Mouse (Mus musculus): Measurements from ENCODE around the gene Pycr2. TPM values are rescaled to one million over a fixed set of nuclear protein-coding genes. Genes with fewer than 3 reads are reported as not detected.

The Pycr2 gene
- total RNA-seq, 2 experiments from 2014 or later, result 12.4 to 14.1 TPM

DNA sequence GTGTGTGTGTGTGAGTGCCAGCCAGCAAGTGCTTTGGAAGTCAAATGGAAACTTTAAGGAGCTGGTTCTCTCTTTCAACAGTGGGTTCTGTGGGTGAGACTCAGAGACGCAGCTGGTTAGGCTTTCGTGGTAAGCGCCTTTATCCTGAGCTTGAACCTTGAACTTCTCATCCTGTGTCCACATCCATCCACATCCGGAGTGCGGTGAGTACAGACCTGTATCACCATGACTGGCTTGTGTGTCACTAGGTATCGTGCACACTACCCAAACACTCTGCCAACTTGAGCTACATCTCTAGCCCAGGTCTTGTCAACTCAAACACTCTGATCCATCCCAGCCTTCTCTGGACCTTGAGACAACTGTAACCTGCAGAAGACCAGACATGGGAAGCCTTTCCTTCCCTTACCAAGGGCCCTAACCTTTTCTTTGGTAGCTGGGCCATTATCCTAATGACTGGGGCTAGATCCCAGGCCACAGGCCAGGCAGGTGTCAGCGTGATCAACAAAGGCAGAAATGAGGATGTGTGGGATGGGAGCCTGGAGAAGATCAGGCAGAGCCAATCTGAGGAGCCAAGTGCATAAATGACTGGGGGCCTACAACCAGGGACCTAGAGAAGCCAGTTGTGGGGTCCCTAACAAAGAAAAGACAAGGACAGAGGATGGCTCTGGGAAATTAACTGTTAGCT is 36.8 kb downstream of the Pycr2 start:
- no peak for DNase-seq

DNA sequence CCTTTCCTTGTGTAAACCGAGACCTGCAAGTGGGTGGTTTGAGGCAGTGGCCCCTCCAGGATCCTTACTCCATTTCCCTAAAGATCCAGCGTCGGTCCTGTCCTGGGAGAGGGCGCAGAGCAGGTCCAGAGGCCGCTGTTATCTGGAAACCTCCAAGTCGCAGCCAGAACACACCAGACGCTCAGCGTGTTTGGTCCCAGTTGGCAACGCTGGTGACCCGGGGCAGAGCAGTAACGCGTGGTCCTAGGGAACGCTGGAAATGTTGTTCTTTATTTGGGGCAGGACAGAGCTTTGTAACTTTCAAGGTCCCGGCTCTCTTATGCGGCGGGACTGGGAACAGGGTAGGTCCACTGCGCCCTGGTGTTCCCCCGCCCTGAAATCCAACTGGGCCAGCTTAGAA is 37.6 kb downstream of the Pycr2 start:
- no peak for DNase-seq

DNA sequence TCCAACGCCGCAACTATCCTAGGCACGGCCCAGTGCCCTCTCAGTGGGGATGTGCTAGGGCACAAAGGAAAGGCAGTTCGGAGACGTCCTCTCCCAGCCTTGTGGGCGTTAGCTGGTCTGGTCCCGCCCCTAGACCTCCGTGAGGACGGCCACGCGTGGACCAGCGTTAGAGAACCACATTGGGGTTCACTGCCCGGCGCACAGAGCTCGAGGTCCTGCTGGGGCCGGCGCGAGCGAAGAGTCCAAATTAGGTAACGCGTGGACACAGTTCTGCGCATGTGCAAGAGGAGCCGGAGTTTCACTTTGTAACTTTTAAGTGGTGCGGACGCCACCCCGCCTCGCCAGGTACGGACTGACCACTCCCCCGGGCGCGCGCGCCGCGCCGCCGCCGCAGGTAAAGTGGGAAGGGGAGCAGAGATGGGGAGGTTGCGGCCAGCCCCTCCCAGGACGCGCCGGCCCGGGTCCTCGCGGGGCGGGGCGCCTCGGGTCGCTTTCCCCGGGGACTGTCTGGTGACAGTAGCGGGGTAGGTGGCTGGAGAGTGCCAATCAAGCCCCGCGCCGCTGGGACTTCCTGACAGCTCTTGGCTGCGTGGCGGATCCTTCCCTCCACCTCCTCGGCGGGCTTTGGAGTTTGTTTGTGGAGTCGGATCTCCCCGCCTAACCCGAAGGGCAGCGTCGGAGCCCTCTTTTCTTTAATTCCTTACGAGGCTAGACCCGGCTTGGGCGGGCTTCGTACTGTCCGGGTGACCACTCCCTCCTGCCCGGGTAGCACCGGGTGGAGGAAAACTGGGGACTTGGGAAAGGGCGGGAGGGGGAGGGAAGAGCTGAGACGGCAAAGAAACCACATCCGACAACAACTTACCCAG is 38.3 kb downstream of the Pycr2 start, which contains the start of gene Tmem63a:
Gene Tmem63a (plus strand): TSS at position 179 of the 866 bp plus-strand sequence.
- peak; percentile 69 for DNase-seq

DNA sequence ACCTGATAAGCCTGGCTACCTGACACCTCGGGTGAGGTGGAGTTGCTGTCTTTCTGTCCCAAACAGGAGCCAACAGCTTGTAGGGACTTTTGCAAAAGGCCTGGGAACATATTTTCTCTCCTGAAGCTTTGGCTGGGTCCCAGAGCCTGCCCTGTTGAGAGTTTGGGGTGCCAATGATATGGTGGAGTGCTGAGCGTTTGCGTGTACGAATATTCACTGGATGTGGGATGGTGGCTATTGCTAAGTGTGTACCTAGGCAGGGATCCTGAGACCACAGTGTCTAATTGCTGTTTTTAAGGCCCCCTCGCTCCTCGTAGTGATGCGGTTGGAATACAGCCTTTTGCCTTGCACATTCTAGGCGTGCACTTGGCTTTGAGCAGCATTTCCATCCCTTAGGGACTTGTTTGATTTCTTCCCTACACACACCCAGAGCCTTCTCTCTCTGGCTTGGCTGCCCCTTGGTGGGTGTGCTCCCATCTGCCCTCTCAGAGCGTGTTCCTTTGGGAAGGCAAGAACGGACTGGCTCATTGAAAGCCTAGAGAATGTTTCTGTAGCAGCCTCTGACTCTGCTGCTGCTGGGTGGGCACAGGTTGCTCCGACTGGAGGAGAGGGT is 39.0 kb downstream of the Pycr2 start:
- peak; percentile 46 for DNase-seq

DNA sequence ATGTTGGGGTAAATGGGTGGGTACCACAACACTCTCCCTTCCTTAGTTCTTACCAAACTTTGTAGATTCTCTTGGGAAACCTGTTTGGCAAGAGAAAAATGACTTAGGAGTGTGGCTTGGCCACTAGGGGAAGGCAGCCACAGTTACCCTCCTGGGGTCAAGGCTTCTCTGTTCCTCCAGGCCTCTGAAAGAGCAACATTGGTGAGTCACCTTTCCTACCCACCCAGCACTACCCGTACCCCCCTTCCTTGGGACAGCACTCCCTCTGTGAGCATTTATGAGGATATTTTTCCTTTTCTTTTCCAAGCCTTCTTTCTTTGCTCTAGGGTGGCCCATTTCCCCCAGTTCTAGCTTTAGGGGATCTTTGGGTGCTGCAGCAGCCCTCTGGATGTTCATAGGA is 39.8 kb downstream of the Pycr2 start:
- no peak for DNase-seq

DNA sequence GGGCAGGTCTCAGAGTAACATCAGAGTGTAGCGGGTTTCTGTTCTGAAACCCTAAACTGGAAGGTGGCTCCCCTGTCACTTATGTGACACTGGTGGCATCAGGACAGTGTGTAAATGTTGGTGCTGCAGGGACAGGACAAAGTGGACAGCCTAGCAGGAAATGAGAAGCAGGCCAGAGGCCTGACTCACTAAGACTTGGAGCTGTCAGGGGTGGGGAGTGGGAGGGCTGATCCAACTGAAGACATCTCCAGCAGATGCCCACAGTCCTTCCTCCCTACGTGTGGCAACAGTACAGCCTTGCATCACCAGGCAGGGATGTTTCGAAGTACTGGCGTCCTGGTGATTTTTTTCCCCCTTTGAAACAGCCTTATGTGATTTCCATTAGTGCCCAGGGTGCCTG is 40.5 kb downstream of the Pycr2 start:
- no peak for DNase-seq

DNA sequence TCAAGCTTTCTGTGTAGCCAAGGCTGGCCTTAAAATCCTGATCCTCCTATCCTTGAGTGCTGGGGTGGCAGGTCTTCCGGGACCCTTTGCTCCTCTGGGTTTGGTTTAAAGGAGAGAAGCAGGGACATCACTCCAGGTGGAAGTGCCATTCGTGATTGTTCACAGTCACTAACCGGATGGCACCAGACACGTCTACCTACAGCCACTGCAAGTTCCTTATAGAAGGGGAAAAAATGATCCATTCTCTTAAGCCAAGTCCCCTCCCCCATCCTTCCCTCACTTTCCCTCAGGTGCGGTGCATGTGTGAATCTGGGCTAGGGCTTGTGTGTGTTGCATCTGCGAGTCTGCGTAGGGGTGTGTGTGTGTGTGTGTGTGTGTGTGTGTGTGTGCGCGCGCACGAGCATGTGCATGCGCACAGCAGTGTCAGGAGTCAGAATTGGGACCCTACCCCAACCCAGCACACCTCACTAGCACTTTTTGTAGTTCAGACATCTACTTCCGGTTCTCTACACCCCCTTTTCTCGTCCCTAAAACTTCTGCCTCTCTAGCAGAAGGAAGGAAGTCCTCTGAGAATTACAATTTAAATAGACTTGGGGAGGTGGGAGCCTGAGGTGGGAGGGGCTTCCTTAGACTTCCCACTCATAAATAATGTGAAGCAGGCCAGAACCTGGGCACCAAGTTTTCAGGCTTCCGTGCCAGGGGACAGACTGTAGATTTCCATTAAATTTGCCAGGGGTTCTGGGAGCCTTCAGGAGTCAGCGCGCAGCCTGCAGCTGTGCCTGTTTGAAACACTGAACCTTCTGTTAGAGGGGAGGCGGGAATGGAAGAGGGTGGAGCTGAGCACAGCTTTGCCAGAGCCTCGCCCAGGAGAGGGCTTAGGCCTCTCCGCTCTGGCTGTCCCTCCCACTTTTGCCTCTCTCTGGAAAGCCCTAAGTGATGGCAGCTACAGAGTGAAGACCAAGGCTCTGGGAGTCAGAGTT is 41.2 kb downstream of the Pycr2 start:
- peak; percentile 72 for DNase-seq

DNA sequence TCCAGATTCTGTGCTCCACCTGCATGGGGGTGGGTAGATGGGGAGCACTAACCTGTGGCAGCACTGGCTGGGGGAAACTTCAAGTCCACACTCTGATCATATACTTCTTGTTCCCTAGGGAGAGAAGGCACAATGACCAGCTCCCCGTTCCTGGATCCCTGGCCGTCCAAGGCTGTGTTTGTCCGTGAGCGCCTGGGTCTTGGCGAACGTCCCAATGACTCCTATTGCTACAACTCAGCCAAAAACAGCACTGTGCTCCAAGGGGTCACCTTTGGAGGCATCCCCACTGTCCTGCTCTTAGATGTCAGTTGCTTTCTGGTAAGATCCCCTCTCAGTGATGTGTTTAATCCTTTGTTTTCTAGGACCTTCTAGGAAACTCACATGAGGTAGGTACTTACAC is 42.4 kb downstream of the Pycr2 start:
- no peak for DNase-seq

DNA sequence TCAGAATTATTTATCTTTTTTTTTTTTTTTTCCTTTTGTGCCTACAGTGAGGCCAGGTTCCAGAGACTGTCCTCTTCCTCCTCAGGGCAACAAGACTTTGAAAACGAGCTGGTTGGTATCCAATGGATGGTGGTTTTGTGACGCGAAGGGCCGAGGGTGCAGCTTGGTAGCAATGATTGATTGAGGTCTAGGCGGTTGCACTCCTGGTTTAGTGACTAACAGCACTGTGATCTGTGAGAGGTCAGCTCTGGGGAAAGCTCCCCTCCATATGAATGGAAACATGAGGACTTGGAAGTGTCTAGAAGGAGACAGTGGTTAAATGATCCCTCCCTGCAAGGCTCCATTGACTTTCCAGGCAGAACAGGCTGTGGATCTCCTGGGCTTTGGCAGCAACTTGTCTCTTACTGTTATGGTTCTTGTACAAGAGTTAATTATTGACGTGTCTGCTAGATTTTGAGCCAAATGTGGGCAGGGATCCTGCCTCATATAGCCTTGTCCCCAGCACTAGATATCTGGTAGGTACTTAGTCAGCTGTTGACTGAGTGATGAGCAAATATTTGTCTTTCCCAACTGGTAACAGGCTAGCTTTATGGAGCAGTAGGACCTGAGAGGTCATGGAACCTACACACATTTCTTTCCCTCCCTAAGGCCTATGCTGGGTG is 48.1 kb downstream of the Pycr2 start:
- DNase-seq, result no peak

DNA sequence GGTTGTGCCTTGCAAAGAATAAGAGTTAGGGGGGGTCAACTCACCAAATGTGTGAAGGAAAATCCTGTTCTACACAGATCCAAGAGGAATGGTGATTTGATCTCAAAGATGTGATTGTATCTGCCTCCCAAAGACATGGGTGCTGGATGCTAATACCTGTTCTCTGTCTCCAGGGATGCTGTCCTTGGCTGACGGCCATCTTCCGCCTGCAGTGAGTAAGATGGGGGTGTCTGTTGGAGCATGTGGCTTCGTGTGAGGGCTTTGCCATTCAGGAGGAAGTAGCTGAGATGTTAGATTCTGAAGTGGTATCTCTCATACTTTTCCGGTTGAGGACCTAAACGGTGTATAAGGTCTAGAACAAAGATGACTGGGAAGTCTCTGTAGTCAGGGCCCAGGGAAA is 48.7 kb downstream of the Pycr2 start:
- DNase-seq, result no peak

DNA sequence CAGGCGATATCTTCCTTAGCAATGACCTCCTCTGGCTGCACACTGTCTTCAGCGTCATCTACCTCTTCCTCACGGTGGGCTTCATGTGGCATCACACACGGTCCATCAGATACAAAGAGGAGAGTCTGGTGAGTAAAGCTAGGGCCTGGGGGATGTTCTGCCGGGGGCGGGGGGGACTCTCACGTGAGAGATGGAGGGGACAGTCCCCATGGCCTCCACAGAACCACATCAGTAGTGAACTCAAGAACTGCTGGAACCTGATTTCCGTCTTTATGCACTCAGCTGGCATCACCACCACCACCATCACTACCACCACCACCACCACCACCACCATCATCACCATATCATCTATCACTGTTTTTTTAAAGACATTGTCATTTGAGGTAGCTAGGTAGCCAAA is 52.3 kb downstream of the Pycr2 start:
- no peak for DNase-seq

DNA sequence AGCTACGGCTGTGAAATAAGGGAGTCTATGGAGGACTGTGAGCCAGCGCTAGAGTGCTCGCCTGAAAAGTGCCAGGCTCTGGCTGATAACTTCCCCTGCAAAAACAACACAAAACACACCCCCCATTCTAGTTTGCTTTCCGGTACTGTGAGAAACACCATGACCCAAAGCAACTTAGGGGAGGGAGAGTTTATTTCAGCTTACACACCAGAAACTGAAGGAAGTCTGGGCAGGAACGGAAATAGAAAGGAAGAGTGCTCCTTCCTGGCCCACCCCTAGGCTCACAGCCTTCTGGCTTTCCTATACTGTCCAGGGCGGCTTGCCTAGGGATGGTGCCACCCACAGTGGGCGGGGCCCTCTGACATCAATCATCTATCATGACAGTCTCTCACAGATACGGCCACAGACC is 52.9 kb downstream of the Pycr2 start:
- DNase-seq, result peak; percentile 25

Other genes with a start within 250 kb of the Pycr2 start
- gene Mixl1, start 207.3 kb upstream of the Pycr2 start, total RNA-seq (2021), result not detected
- gene Acbd3, start 178.2 kb upstream of the Pycr2 start, total RNA-seq (2021), result 10 to 100 TPM; 12.2 to 12.9 TPM
- gene H3f3a, start 90.3 kb upstream of the Pycr2 start, total RNA-seq (2021), result 100 to 1,000 TPM; 350 to 362 TPM
- 1 to 10 TPM; 7.5 TPM for gene Sde2, start 53.2 kb upstream of the Pycr2 start, total RNA-seq (2021)
- gene Lefty2, start 11.2 kb upstream of the Pycr2 start, total RNA-seq (2021), result not detected
- under 1 TPM in 1 of 2 experiments, not detected in 1; 0.33 TPM for gene Lefty1, start 30.7 kb downstream of the Pycr2 start, total RNA-seq (2021)
- 10 to 100 TPM; 11.7 to 12.4 TPM for gene Tmem63a, start 38.1 kb downstream of the Pycr2 start, total RNA-seq (2021)
- gene Ephx1, start 116.6 kb downstream of the Pycr2 start, total RNA-seq (2021), result 10 to 100 TPM; 12.0 to 15.4 TPM
- not detected for gene 9130409I23Rik, start 146.9 kb downstream of the Pycr2 start, total RNA-seq (2021)
- 1 to 10 TPM; 8.3 to 8.5 TPM for gene Nvl, start 239.9 kb downstream of the Pycr2 start, total RNA-seq (2021)
- gene Cnih4, start 240.4 kb downstream of the Pycr2 start, total RNA-seq (2021), result 10 to 100 TPM; 32.6 to 38.7 TPM